Mouse (Mus musculus): ENCODE results near the gene 1700102P08Rik.

DNA sequence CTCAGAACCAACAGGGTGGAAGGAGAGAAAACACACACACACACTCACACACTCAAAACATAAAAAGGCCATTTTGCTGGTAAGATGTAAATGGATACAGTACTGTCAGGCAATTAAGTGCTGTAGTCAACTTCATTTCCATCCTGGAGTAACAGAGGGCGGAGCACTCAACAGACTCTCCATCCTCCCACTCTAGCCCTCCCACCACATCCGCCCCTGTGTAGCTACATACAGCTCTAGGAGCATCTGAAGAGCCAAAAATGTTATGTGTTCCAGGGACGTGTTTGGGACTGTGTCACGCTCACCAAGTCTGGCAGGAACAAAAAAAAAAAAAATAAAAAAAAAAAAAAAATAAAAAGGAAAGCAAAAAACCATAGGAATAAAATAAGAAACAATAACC, 10.5 kb downstream of the 1700102P08Rik start:
- TF ChIP-seq CTCF (IDR thresholded peaks at IDR 0.05; ENCODE audit: extremely low read depth, insufficient read depth, low read length), result no peak
- no peak for TF ChIP-seq POLR2A (IDR thresholded peaks at IDR 0.05; ENCODE audit: extremely low read depth, insufficient read depth, low read length)

Data from cortical plate, adult 2 months (tissue).